Mouse (Mus musculus): ENCODE measurements around the gene H2-DMb2. TPM values are rescaled to one million over a fixed set of nuclear protein-coding genes. Genes with fewer than 3 reads are reported as not detected.

The H2-DMb2 gene
- polyA plus RNA-seq, 1 experiment from 2014 or later, result 0.32 TPM

Other genes starting within 250 kb of the H2-DMb2 start
- 0.40 and 0.52 TPM in 2 replicates for gene Platr17, start 238.2 kb upstream of the H2-DMb2 start, polyA plus RNA-seq (2015; fragmentation: Nextera tagmentation; extraction: Ambion mirVana)
- gene Daxx, start 233.9 kb upstream of the H2-DMb2 start, polyA plus RNA-seq (2015; fragmentation: Nextera tagmentation; extraction: Ambion mirVana), result 56.5 and 57.2 TPM in 2 replicates
- gene Tapbp, start 227.4 kb upstream of the H2-DMb2 start, polyA plus RNA-seq (2015; fragmentation: Nextera tagmentation; extraction: Ambion mirVana), result 18.1 and 19.6 TPM in 2 replicates
- gene Zbtb22, start 227.4 kb upstream of the H2-DMb2 start, polyA plus RNA-seq (2015; fragmentation: Nextera tagmentation; extraction: Ambion mirVana), result 20.3 TPM in 2 replicates
- gene Rgl2, start 213.8 kb upstream of the H2-DMb2 start, polyA plus RNA-seq (2015; fragmentation: Nextera tagmentation; extraction: Ambion mirVana), result 49.8 and 56.9 TPM in 2 replicates
- 193 and 195 TPM in 2 replicates for gene Pfdn6, start 203.0 kb upstream of the H2-DMb2 start, polyA plus RNA-seq (2015; fragmentation: Nextera tagmentation; extraction: Ambion mirVana)
- 24.4 and 25.7 TPM in 2 replicates for gene Wdr46, start 202.6 kb upstream of the H2-DMb2 start, polyA plus RNA-seq (2015; fragmentation: Nextera tagmentation; extraction: Ambion mirVana)
- gene B3galt4, start 191.8 kb upstream of the H2-DMb2 start, polyA plus RNA-seq (2015; fragmentation: Nextera tagmentation; extraction: Ambion mirVana), result 12.4 and 13.6 TPM in 2 replicates
- 66.4 and 69.8 TPM in 2 replicates for gene Vps52, start 187.5 kb upstream of the H2-DMb2 start, polyA plus RNA-seq (2015; fragmentation: Nextera tagmentation; extraction: Ambion mirVana)
- gene Rps18, start 187.3 kb upstream of the H2-DMb2 start, polyA plus RNA-seq (2015; fragmentation: Nextera tagmentation; extraction: Ambion mirVana), result 918 and 949 TPM in 2 replicates
- gene H2-K1, start 143.0 kb upstream of the H2-DMb2 start, polyA plus RNA-seq (2015; fragmentation: Nextera tagmentation; extraction: Ambion mirVana), result 13.5 and 16.0 TPM in 2 replicates
- gene Ring1, start 118.6 kb upstream of the H2-DMb2 start, polyA plus RNA-seq (2015; fragmentation: Nextera tagmentation; extraction: Ambion mirVana), result 20.1 and 24.3 TPM in 2 replicates
- 80.5 and 91.7 TPM in 2 replicates for gene H2-Ke6, start 115.2 kb upstream of the H2-DMb2 start, polyA plus RNA-seq (2015; fragmentation: Nextera tagmentation; extraction: Ambion mirVana)
- 176 and 180 TPM in 2 replicates for gene Slc39a7, start 111.6 kb upstream of the H2-DMb2 start, polyA plus RNA-seq (2015; fragmentation: Nextera tagmentation; extraction: Ambion mirVana)
- 57.9 and 62.7 TPM in 2 replicates for gene Rxrb, start 111.5 kb upstream of the H2-DMb2 start, polyA plus RNA-seq (2015; fragmentation: Nextera tagmentation; extraction: Ambion mirVana)
- 2.1 and 2.5 TPM in 2 replicates for gene Col11a2, start 103.9 kb upstream of the H2-DMb2 start, polyA plus RNA-seq (2015; fragmentation: Nextera tagmentation; extraction: Ambion mirVana)
- gene H2-Oa, start 51.0 kb upstream of the H2-DMb2 start, polyA plus RNA-seq (2015; fragmentation: Nextera tagmentation; extraction: Ambion mirVana), result not detected in 2 replicates
- 13.1 and 15.3 TPM in 2 replicates for gene H2-DMa, start 23.8 kb upstream of the H2-DMb2 start, polyA plus RNA-seq (2015; fragmentation: Nextera tagmentation; extraction: Ambion mirVana)
- gene Brd2, start 20.7 kb upstream of the H2-DMb2 start, polyA plus RNA-seq (2015; fragmentation: Nextera tagmentation; extraction: Ambion mirVana), result 128 and 147 TPM in 2 replicates
- gene H2-DMb1, start 9.8 kb downstream of the H2-DMb2 start, polyA plus RNA-seq (2015; fragmentation: Nextera tagmentation; extraction: Ambion mirVana), result 0.43 TPM in 1 of 2 replicates, not detected in the other
- gene Tap1, start 44.2 kb downstream of the H2-DMb2 start, polyA plus RNA-seq (2015; fragmentation: Nextera tagmentation; extraction: Ambion mirVana), result 0.46 and 0.57 TPM in 2 replicates
- 0.73 and 1.5 TPM in 2 replicates for gene Psmb9, start 44.5 kb downstream of the H2-DMb2 start, polyA plus RNA-seq (2015; fragmentation: Nextera tagmentation; extraction: Ambion mirVana)
- gene Psmb8, start 54.4 kb downstream of the H2-DMb2 start, polyA plus RNA-seq (2015; fragmentation: Nextera tagmentation; extraction: Ambion mirVana), result 1.5 and 2.4 TPM in 2 replicates
- gene Tap2, start 60.2 kb downstream of the H2-DMb2 start, polyA plus RNA-seq (2015; fragmentation: Nextera tagmentation; extraction: Ambion mirVana), result 0.50 and 0.55 TPM in 2 replicates
- gene H2-Ob, start 95.6 kb downstream of the H2-DMb2 start, polyA plus RNA-seq (2015; fragmentation: Nextera tagmentation; extraction: Ambion mirVana), result not detected in 2 replicates
- 1.7 and 2.1 TPM in 2 replicates for gene H2-Ab1, start 114.4 kb downstream of the H2-DMb2 start, polyA plus RNA-seq (2015; fragmentation: Nextera tagmentation; extraction: Ambion mirVana)
- gene H2-Aa, start 144.5 kb downstream of the H2-DMb2 start, polyA plus RNA-seq (2015; fragmentation: Nextera tagmentation; extraction: Ambion mirVana), result 0.28 and 0.41 TPM in 2 replicates
- 1.7 and 2.1 TPM in 2 replicates for gene H2-Eb1, start 162.6 kb downstream of the H2-DMb2 start, polyA plus RNA-seq (2015; fragmentation: Nextera tagmentation; extraction: Ambion mirVana)
- 0.12 TPM in 1 of 2 replicates, not detected in the other for gene H2-Eb2, start 182.4 kb downstream of the H2-DMb2 start, polyA plus RNA-seq (2015; fragmentation: Nextera tagmentation; extraction: Ambion mirVana)
- not detected in 2 replicates for gene Btnl2, start 211.5 kb downstream of the H2-DMb2 start, polyA plus RNA-seq (2015; fragmentation: Nextera tagmentation; extraction: Ambion mirVana)
- not detected in 2 replicates for gene Btnl1, start 233.8 kb downstream of the H2-DMb2 start, polyA plus RNA-seq (2015; fragmentation: Nextera tagmentation; extraction: Ambion mirVana)

Measured in midbrain, embryonic 13.5 days (tissue).